Mouse (Mus musculus) mesoderm, embryonic 11.5 days (tissue): Measurements from ENCODE around the gene Sh3rf1.

ENCODE experiments used
- DNase-seq: peaks from one replicate; pipeline ENCODE4 v3.0.0-alpha.2; 2012; ENCODE audit warnings: low read depth, low spot score

The Sh3rf1 gene

GRCm38 (mm10) chr8:61286394-61286793 lies 62.7 kb downstream of the Sh3rf1 start:
- DNase-seq = no peak

GRCm38 (mm10) chr8:61286795-61287385 lies 63.2 kb downstream of the Sh3rf1 start:
- DNase-seq = no peak

GRCm38 (mm10) chr8:61288006-61288566 lies 64.4 kb downstream of the Sh3rf1 start:
- no peak for DNase-seq

GRCm38 (mm10) chr8:61288676-61289075 lies 65.0 kb downstream of the Sh3rf1 start:
- DNase-seq = no peak

GRCm38 (mm10) chr8:61295040-61295439 lies 71.4 kb downstream of the Sh3rf1 start:
- DNase-seq = no peak

- DNase-seq = no peak
These were observed 71.8 kb downstream of the Sh3rf1 start for GRCm38 (mm10) chr8:61295441-61295840.

GRCm38 (mm10) chr8:61298828-61299227 lies 75.2 kb downstream of the Sh3rf1 start:
- no peak for DNase-seq

GRCm38 (mm10) chr8:61301298-61302028 lies 77.8 kb downstream of the Sh3rf1 start:
- DNase-seq = peak; percentile 66

GRCm38 (mm10) chr8:61302029-61302368 lies 78.3 kb downstream of the Sh3rf1 start:
- no peak for DNase-seq

- DNase-seq = no peak
These were observed 81.9 kb downstream of the Sh3rf1 start for GRCm38 (mm10) chr8:61305451-61306070.

- DNase-seq = no peak
These were observed 82.9 kb downstream of the Sh3rf1 start for GRCm38 (mm10) chr8:61306501-61307112.

GRCm38 (mm10) chr8:61308896-61309295 lies 85.2 kb downstream of the Sh3rf1 start:
- DNase-seq = no peak

GRCm38 (mm10) chr8:61309530-61310402 lies 86.1 kb downstream of the Sh3rf1 start:
- DNase-seq = peak; percentile 46

GRCm38 (mm10) chr8:61310403-61310871 lies 86.8 kb downstream of the Sh3rf1 start:
- DNase-seq = peak; percentile 45

- DNase-seq = no peak
These were observed 89.3 kb downstream of the Sh3rf1 start for GRCm38 (mm10) chr8:61313016-61313415.

- no peak for DNase-seq
These were observed 92.5 kb downstream of the Sh3rf1 start for GRCm38 (mm10) chr8:61316012-61316767.

GRCm38 (mm10) chr8:61316813-61317534 lies 93.3 kb downstream of the Sh3rf1 start:
- no peak for DNase-seq

GRCm38 (mm10) chr8:61317535-61318136 lies 94.0 kb downstream of the Sh3rf1 start:
- DNase-seq = no peak

GRCm38 (mm10) chr8:61321216-61321615 lies 97.5 kb downstream of the Sh3rf1 start:
- DNase-seq = no peak
